Mouse (Mus musculus): ENCODE results near the gene Hhex.

GRCm38 (mm10) chr19:37443631-37444140 is 9.1 kb downstream of the Hhex start:
- no peak for TF ChIP-seq CTCF (IDR thresholded peaks at IDR 0.05; ENCODE audit: low read depth, low read length)
- no peak for TF ChIP-seq POLR2A (IDR thresholded peaks at IDR 0.05; ENCODE audit: borderline replicate concordance, low read depth, low read length)

Measured in bone marrow macrophage, adult 2 months (primary cell).